8 mouse cellular contexts compared by ENCODE assay signal in genomic region chr2:91476251-91476661, GRCm38 (mm10). TPM values are rescaled to one million over a fixed set of nuclear protein-coding genes. Genes with fewer than 3 reads are reported as not detected.
A peak's percentile ranks its signal among the peaks of the same experiment; 100 is the strongest.
DNase-seq lines count a peak whose midpoint lies in the region; ATAC-seq lines count a peak whose summit lies in the region.

No protein-coding gene starts in this region.

- no peaks in the 10 kb centered on the region; the same call in 1 of the 2 replicates for H3K4me1 ChIP-seq in hindbrain, embryonic 16.5 days (ENCODE audit: control insufficient read depth, insufficient read depth, low read depth, low read length)
- H3K4me1 ChIP-seq in hindbrain, embryonic 10.5 days (replicated peaks) = peaks cover 20% of the 10 kb centered on the region
- H3K4me1 ChIP-seq in midbrain, embryonic 15.5 days = no peaks in the 10 kb centered on the region
- H3K4me1 ChIP-seq in midbrain, embryonic 10.5 days = no peaks in the 10 kb centered on the region

- no peaks in the 10 kb centered on the region for H3K9me3 ChIP-seq in hindbrain, embryonic 16.5 days (ENCODE audit: control insufficient read depth, low read length)
- no peaks in the 10 kb centered on the region for H3K9me3 ChIP-seq in hindbrain, embryonic 10.5 days
- H3K9me3 ChIP-seq in midbrain, embryonic 15.5 days = no peaks in the 10 kb centered on the region
- H3K9me3 ChIP-seq in midbrain, embryonic 10.5 days (replicated peaks) = no peaks in the 10 kb centered on the region

- no peak overlapping the region for H3K9ac ChIP-seq in hindbrain, embryonic 16.5 days (ENCODE audit: low read depth, low read length)
- no peak overlapping the region for H3K9ac ChIP-seq in midbrain, embryonic 15.5 days

- H3K4me3 ChIP-seq in hindbrain, embryonic 16.5 days (ENCODE audit: low read length) = no peak overlapping the region
- no peak overlapping the region for H3K4me3 ChIP-seq in hindbrain, embryonic 10.5 days
- H3K4me3 ChIP-seq in midbrain, embryonic 15.5 days = no peak overlapping the region
- H3K4me3 ChIP-seq in midbrain, embryonic 10.5 days = no peak overlapping the region

- 73% methylated on average over 17 of the region's 17 CpGs for WGBS in hindbrain, embryonic 16.5 days
- WGBS in hindbrain, embryonic 10.5 days = 83% methylated on average over 17 of the region's 17 CpGs
- 84% methylated on average over 17 of the region's 17 CpGs for WGBS in midbrain, embryonic 15.5 days
- 88% methylated on average over 17 of the region's 17 CpGs for WGBS in midbrain, embryonic 10.5 days

- no peaks in the 10 kb centered on the region for H3K36me3 ChIP-seq in hindbrain, embryonic 16.5 days (ENCODE audit: control insufficient read depth, insufficient read depth, low read length)
- H3K36me3 ChIP-seq in hindbrain, embryonic 10.5 days = peaks cover 95% of the 10 kb centered on the region
- no peaks in the 10 kb centered on the region for H3K36me3 ChIP-seq in midbrain, embryonic 15.5 days (replicated peaks)
- peaks cover 94% of the 10 kb centered on the region for H3K36me3 ChIP-seq in midbrain, embryonic 10.5 days

- no peak overlapping the region for H3K27ac ChIP-seq in hindbrain, embryonic 16.5 days (ENCODE audit: low read depth, low read length)
- no peak overlapping the region for H3K27ac ChIP-seq in hindbrain, embryonic 10.5 days
- H3K27ac ChIP-seq in midbrain, embryonic 15.5 days = no peak overlapping the region
- no peak overlapping the region for H3K27ac ChIP-seq in midbrain, embryonic 10.5 days (replicated peaks)

- no peak for DNase-seq in hindbrain, embryonic 10.5 days (ENCODE audit: low spot score)
- DNase-seq in 3134 (ENCODE audit: extremely low read depth, insufficient read length, low spot score) = peak; percentile 77
- DNase-seq in heart, postnatal 14 days = peak; percentile 68 to 81
- DNase-seq in midbrain, embryonic 10.5 days (ENCODE audit: low spot score) = no peak
- no peak for DNase-seq in spleen, postnatal 10 days (ENCODE audit: low spot score in 2 of 2)

- ATAC-seq in hindbrain, embryonic 16.5 days = peak; percentile 41; the same call in 1 of the 2 replicates
- peak; percentile 78 for ATAC-seq in common myeloid progenitor, adult 5-6 weeks (replicated peaks; ENCODE audit: low read depth, poor library complexity, severe bottlenecking)
- ATAC-seq in midbrain, embryonic 15.5 days (replicated peaks) = no peak

- H3K27me3 ChIP-seq in hindbrain, embryonic 16.5 days (replicated peaks; ENCODE audit: control insufficient read depth, insufficient read depth, low read length) = no peaks in the 10 kb centered on the region
- no peaks in the 10 kb centered on the region for H3K27me3 ChIP-seq in hindbrain, embryonic 10.5 days (ENCODE audit: insufficient read depth, poor library complexity, severe bottlenecking)
- H3K27me3 ChIP-seq in midbrain, embryonic 15.5 days (replicated peaks) = no peaks in the 10 kb centered on the region
- no peaks in the 10 kb centered on the region for H3K27me3 ChIP-seq in midbrain, embryonic 10.5 days (ENCODE audit: low read depth, poor library complexity, severe bottlenecking)

- intact Hi-C loops in heart, postnatal 14 days (cut with DNase I) = loop anchor here (1.0 to 5.0 kb wide), 2 partner anchors 14 to 359 kb away; partner anchors contain the start of gene Mybpc3

- no peak overlapping the region for H3K4me2 ChIP-seq in hindbrain, embryonic 16.5 days (ENCODE audit: low read length)
- no peak overlapping the region for H3K4me2 ChIP-seq in midbrain, embryonic 15.5 days

RNA-seq across cellular contexts. Expression of gene Lrp4, which starts 18.9 kb away (rescaled TPM):
- 4.5 and 5.3 TPM in 2 replicates for polyA plus RNA-seq in hindbrain, embryonic 16.5 days (2015; fragmentation: Nextera tagmentation; extraction: Ambion mirVana)
- 6.4 and 7.6 TPM in 2 replicates for polyA plus RNA-seq in hindbrain, embryonic 10.5 days (2016; fragmentation: Nextera tagmentation; extraction: Ambion mirVana)
- total RNA-seq in common myeloid progenitor, adult 5-6 weeks (2017) = 0.63 and 1.3 TPM in 2 replicates
- total RNA-seq in heart, postnatal 14 days (2021) = 10 to 100 TPM; 11.1 to 13.3 TPM
- 4.2 and 4.9 TPM in 2 replicates for polyA plus RNA-seq in midbrain, embryonic 15.5 days (2015; fragmentation: Nextera tagmentation; extraction: Ambion mirVana)
- polyA plus RNA-seq in midbrain, embryonic 10.5 days (2016; fragmentation: Nextera tagmentation; extraction: Ambion mirVana) = 7.0 and 7.1 TPM in 2 replicates

RNA-seq across cellular contexts. Expression of gene 1110051M20Rik, which starts 31.8 kb away (rescaled TPM):
- 161 and 163 TPM in 2 replicates for polyA plus RNA-seq in hindbrain, embryonic 16.5 days (2015; fragmentation: Nextera tagmentation; extraction: Ambion mirVana)
- polyA plus RNA-seq in hindbrain, embryonic 10.5 days (2016; fragmentation: Nextera tagmentation; extraction: Ambion mirVana) = 86.4 and 96.7 TPM in 2 replicates
- total RNA-seq in common myeloid progenitor, adult 5-6 weeks (2017) = 12.2 and 28.9 TPM in 2 replicates
- total RNA-seq in heart, postnatal 14 days (2021) = 10 to 100 TPM; 10.5 to 12.0 TPM
- 179 TPM in 2 replicates for polyA plus RNA-seq in midbrain, embryonic 15.5 days (2015; fragmentation: Nextera tagmentation; extraction: Ambion mirVana)
- polyA plus RNA-seq in midbrain, embryonic 10.5 days (2016; fragmentation: Nextera tagmentation; extraction: Ambion mirVana) = 87.1 and 98.5 TPM in 2 replicates

RNA-seq across cellular contexts. Expression of gene Ckap5, which starts 50.3 kb away (rescaled TPM):
- 90.1 and 101 TPM in 2 replicates for polyA plus RNA-seq in hindbrain, embryonic 16.5 days (2015; fragmentation: Nextera tagmentation; extraction: Ambion mirVana)
- polyA plus RNA-seq in hindbrain, embryonic 10.5 days (2016; fragmentation: Nextera tagmentation; extraction: Ambion mirVana) = 125 and 144 TPM in 2 replicates
- 107 and 117 TPM in 2 replicates for total RNA-seq in common myeloid progenitor, adult 5-6 weeks (2017)
- 10 to 100 TPM; 47.0 to 53.1 TPM for total RNA-seq in heart, postnatal 14 days (2021)
- polyA plus RNA-seq in midbrain, embryonic 15.5 days (2015; fragmentation: Nextera tagmentation; extraction: Ambion mirVana) = 109 and 115 TPM in 2 replicates
- 148 and 165 TPM in 2 replicates for polyA plus RNA-seq in midbrain, embryonic 10.5 days (2016; fragmentation: Nextera tagmentation; extraction: Ambion mirVana)

Comparison
In these comparisons a context has a peak if more than half of its experiments do, and no peak if none do; other contexts are left out.
1. DNase-seq: peak in 3134 (single experiment) and heart, postnatal 14 days (2 of 2); none in hindbrain, embryonic 10.5 days (single experiment), midbrain, embryonic 10.5 days (single experiment) and spleen, postnatal 10 days (0 of 2).